Mouse (Mus musculus) lung, adult 2 months (tissue): Measurements from ENCODE around the gene Gtdc1.

Source experiments
- CTCF ChIP-seq: fragments of 200-500 bp; IDR thresholded peaks from 2 replicates; pipeline ENCODE4 v1.5.1; 2011; ENCODE audit warnings: mild to moderate bottlenecking, low read length, control low read depth; ENCODE audit not compliant: insufficient read depth
- POLR2A ChIP-seq: fragments of 200-500 bp; IDR thresholded peaks from 2 replicates; pipeline ENCODE4 v1.6.1; 2011; ENCODE audit warnings: low read depth, mild to moderate bottlenecking, control low read depth, low read length, borderline replicate concordance; ENCODE audit errors: extremely low read depth

DNA sequence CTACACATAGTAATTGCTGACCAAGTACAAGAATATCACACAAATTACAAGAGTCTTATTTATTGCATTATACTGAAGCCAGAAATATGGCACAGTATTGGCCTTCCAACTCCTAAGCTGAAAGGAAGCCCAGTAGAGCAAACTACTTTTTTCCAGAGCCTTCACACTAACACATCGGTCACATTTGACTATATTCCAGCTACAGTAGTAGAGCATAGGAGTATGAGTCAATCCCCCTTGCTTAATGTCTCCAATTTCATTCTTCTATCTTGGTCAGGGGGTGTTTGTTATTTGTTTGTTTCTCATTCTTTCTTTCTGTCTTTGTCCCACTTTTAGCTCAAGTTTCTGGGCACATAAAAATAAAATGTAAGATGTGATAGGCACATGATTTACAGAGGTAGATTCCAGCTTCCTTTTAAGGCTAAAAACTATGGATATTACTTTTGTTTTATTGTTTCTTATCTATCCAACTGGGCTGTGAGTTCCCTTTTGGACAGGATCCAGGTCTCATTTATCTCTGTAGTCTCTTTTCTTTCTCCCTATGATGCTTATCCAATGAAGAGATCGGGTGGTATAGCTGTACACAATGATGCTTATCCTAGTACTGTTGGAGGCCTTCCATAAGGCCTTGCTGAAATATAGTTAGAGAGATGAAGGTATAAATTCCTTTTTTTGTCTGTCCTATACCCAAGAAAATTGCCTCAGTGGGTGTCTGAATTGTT, 38.5 kb upstream of the Gtdc1 start:
- TF ChIP-seq CTCF (no peak), POLR2A (no peak)
